Mouse (Mus musculus): Measurements from ENCODE around the gene Arhgap29.

- TF ChIP-seq CTCF (IDR thresholded peaks at IDR 0.05; ENCODE audit: low read depth, low read length) = no peak
- TF ChIP-seq TAL1 (conservative IDR thresholded peaks at IDR 0.05; ENCODE audit: low read depth, low read length) = no peak
- TF ChIP-seq GATA1 (IDR thresholded peaks at IDR 0.05; ENCODE audit: borderline replicate concordance, low read length) = no peak
Measured at GRCm38 (mm10) chr3:122043799-122044547, 91.6 kb downstream of the Arhgap29 start, which contains the start of gene Abca4.

All from G1E (cell line).